Mouse (Mus musculus): ENCODE results near the gene Hps3.
"Not testable (repeated sequence)": the region's sequence is repeated elsewhere in the genome, so short reads cannot be mapped to it uniquely, and the experiment has no call there.

Hps3 gene

DNA sequence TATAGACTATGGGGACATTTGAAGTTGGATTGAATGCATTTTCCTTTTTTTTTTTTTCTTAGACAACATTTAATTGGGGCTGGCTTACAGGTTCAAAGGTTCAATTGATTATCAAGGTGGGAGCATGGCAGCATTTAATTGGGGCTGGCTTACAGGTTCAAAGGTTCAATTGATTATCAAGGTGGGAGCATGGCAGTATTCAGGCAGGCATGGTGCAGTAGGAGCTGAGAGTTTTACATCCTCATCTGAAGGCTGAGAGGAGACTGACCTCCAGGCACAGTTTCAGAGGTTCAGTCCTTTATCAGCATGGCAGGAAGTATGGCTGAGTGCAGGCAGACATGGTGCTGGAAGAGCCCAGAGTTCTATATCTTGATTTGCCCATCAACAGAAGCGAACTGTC is 85.7 kb downstream of the Hps3 start:
- DNase-seq (ENCODE audit: extremely low read depth, low read depth, low spot score) = not testable (repeated sequence)

DNA sequence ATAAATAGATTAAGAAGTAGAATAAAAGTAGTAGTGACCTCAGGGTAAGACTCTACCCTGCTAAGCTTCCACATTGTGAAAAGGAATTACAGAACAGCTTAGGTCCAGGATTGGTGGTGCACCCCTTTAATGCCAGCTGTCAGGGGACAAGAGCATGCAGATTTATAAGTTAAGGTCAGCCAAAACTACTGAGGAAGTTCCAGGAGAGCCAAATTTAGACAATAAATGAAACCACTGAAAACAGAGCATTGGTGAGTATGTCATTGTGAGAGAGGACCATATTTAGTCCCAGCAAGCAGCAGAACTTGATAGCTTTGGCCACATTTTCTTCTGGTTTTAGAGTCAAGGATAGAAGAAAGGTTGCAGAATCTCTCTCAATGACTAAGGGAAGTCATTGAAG is 86.6 kb downstream of the Hps3 start:
- DNase-seq (ENCODE audit: extremely low read depth, low read depth, low spot score) = no peak
